Mouse (Mus musculus) liver, embryonic 14.5 days (tissue): ENCODE data around the gene Rph3a.

Experiments
- CTCF ChIP-seq: IDR thresholded peaks from 2 replicates; pipeline ENCODE4 v1.5.1; 2016; ENCODE audit warnings: antibody characterized with exemption, low read depth, control low read depth
- EP300 ChIP-seq: IDR thresholded peaks from 2 replicates; pipeline ENCODE4 v1.6.1; 2016; ENCODE audit warnings: antibody characterized with exemption, low read depth

DNA sequence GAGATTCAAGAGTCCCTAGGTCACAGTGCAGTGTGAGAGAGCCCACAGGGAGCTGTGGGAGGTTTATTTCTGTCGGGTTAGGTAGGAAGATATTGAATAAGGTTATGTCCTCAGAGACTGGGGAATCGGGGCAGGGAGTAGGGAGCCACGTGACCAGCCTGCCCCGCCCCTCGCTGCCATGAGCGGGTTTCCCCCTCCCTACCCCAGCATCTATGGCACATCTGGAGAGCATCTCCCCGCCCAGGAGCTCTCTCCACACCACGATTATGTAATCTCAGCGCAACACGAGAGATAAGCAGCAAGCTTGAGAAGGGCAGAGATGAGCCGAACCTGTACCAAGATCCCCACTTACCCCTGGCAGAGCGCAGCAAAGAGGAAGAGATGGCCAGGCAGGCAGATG is 6.5 kb upstream of the Rph3a start:
- TF ChIP-seq CTCF (no peak), EP300 (no peak)
